Mouse (Mus musculus): ENCODE measurements around the gene Rnf208. TPM values are rescaled to one million over a fixed set of nuclear protein-coding genes. Genes with fewer than 3 reads are reported as not detected.

Gene Rnf208
- total and polyA plus RNA-seq, 2 experiments from 2014 or later = 77.6 to 205 TPM

GRCm38 (mm10) chr2:25264851-25265250, 22.8 kb downstream of the Rnf208 start:
- H3K27me3 ChIP-seq (ENCODE audit: insufficient read depth, low read length) = no peaks in the 10 kb centered on the region
- peaks cover 33% of the 10 kb centered on the region for H3K4me1 ChIP-seq (ENCODE audit: insufficient read depth)
- H3K27ac ChIP-seq (ENCODE audit: low read depth, low read length) = no peak overlapping the region
- 51% methylated on average over 3 of the region's 3 CpGs for WGBS
- ATAC-seq (no peak), DNase-seq (no peak)
- no peak for TF ChIP-seq CTCF (IDR thresholded peaks at IDR 0.05; ENCODE audit: low read depth)
- H3K9me3 ChIP-seq (ENCODE audit: low read length) = no peaks in the 10 kb centered on the region
- H3K4me2 ChIP-seq (ENCODE audit: low read depth) = peak overlapping the region; percentile 91
- H3K4me3 ChIP-seq (ENCODE audit: low read depth, low read length) = no peak overlapping the region
- no peak overlapping the region; the same call in 1 of the 2 replicates for H3K9ac ChIP-seq
- peaks cover 13% of the 10 kb centered on the region for H3K36me3 ChIP-seq (ENCODE audit: insufficient read depth)

DNA sequence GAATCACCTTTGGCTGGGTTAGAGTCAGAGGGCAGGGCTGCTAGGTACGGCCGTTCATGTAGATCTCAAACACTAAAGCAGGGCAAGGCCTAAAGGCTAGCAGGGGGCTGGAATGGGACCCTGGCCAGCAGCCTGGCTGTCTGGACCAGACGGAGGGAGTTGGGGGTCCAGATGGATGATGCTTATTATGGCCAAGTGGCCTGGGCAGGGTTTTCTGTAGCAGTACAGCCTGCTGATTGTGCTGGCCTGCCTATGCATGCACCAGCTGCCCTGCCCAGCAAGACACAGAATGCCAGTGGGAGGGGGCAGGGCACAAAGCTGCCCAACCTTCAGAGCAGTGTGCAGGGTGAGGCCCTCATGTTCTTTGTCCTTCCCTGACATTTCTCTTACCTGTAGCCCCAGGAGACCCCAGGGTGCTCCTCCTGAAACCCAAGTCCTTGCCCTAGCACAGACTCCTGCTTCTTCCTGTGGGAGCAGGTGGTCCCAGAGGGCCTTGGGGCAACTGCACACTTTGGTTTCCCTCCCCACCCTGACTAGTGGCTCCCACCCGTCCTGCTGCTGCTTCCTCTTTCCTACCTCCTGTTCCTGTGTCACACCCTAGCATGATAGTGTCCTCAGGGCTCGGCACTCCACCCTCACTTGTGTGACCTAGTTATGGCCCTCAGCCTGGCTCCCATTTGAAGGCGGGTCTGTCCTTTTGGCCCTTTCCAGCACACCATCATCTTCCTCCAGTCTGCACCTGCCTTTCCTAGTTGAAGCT, 24.0 kb downstream of the Rnf208 start:
- 51% methylated on average over 6 of the region's 6 CpGs for WGBS
- H3K36me3 ChIP-seq (ENCODE audit: insufficient read depth) = peaks cover 25% of the 10 kb centered on the region
- peak overlapping the region; percentile 35 for H3K9ac ChIP-seq
- no peak for TF ChIP-seq CTCF (IDR thresholded peaks at IDR 0.05; ENCODE audit: low read depth)
- no peak for ATAC-seq
- H3K4me1 ChIP-seq (ENCODE audit: insufficient read depth) = peaks cover 36% of the 10 kb centered on the region
- peak overlapping the region; percentile 16; the same call in 1 of the 2 replicates for H3K27ac ChIP-seq (ENCODE audit: low read depth, low read length)
- H3K4me2 ChIP-seq (ENCODE audit: low read depth) = peak overlapping the region; percentile 35
- DNase-seq = no peak
- no peaks in the 10 kb centered on the region for H3K27me3 ChIP-seq (ENCODE audit: insufficient read depth, low read length)
- no peaks in the 10 kb centered on the region for H3K9me3 ChIP-seq (ENCODE audit: low read length)
- 0 out of 2 replicates have a peak overlapping the region, but pooled peaks have one; percentile 5 for H3K4me3 ChIP-seq (ENCODE audit: low read depth, low read length)

DNA sequence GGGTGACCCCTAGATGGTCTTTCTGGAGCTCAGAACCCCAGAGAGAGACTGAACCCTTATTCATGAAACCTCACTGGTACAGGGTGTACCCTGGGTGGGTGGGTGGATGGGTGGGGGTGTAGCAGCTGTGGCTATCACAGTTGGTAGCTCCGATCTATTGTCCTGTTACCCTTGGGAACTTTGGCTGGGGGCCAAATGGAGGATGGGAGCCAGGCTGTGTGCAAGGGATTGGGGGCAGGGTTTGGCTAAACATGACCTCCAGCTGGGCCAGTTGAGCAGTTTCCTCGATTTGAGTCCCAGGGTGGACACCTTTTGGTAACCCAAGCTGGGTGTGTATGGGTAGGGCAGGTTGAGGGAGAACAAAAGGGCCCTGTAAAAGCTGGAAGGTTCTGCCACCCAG, 24.7 kb downstream of the Rnf208 start:
- no peaks in the 10 kb centered on the region for H3K27me3 ChIP-seq (ENCODE audit: insufficient read depth, low read length)
- no peaks in the 10 kb centered on the region for H3K9me3 ChIP-seq (ENCODE audit: low read length)
- TF ChIP-seq CTCF (IDR thresholded peaks at IDR 0.05; ENCODE audit: low read depth) = no peak
- H3K27ac ChIP-seq (ENCODE audit: low read depth, low read length) = 0 out of 2 replicates have a peak overlapping the region, but pooled peaks have one; percentile 16
- peak overlapping the region; percentile 35 for H3K4me2 ChIP-seq (ENCODE audit: low read depth)
- H3K4me1 ChIP-seq (ENCODE audit: insufficient read depth) = peaks cover 42% of the 10 kb centered on the region
- H3K9ac ChIP-seq = no peak overlapping the region
- ATAC-seq = no peak
- 22% methylated on average over 2 of the region's 2 CpGs for WGBS
- H3K4me3 ChIP-seq (ENCODE audit: low read depth, low read length) = no peak overlapping the region
- peaks cover 25% of the 10 kb centered on the region for H3K36me3 ChIP-seq (ENCODE audit: insufficient read depth)
- no peak for DNase-seq

- DNase-seq (no peak), ATAC-seq (no peak)
- H3K4me1 ChIP-seq (ENCODE audit: insufficient read depth) = peaks cover 42% of the 10 kb centered on the region
- H3K4me2 ChIP-seq (ENCODE audit: low read depth) = 0 out of 2 replicates have a peak overlapping the region, but pooled peaks have one; percentile 35
- H3K9ac ChIP-seq = no peak overlapping the region
- H3K9me3 ChIP-seq (ENCODE audit: low read length) = no peaks in the 10 kb centered on the region
- TF ChIP-seq CTCF (IDR thresholded peaks at IDR 0.05; ENCODE audit: low read depth) = no peak
- no peak overlapping the region for H3K4me3 ChIP-seq (ENCODE audit: low read depth, low read length)
- peaks cover 25% of the 10 kb centered on the region for H3K36me3 ChIP-seq (ENCODE audit: insufficient read depth)
- no peak overlapping the region for H3K27ac ChIP-seq (ENCODE audit: low read depth, low read length)
- no peaks in the 10 kb centered on the region for H3K27me3 ChIP-seq (ENCODE audit: insufficient read depth, low read length)
These were observed 25.2 kb downstream of the Rnf208 start for GRCm38 (mm10) chr2:25267241-25267640.

DNA sequence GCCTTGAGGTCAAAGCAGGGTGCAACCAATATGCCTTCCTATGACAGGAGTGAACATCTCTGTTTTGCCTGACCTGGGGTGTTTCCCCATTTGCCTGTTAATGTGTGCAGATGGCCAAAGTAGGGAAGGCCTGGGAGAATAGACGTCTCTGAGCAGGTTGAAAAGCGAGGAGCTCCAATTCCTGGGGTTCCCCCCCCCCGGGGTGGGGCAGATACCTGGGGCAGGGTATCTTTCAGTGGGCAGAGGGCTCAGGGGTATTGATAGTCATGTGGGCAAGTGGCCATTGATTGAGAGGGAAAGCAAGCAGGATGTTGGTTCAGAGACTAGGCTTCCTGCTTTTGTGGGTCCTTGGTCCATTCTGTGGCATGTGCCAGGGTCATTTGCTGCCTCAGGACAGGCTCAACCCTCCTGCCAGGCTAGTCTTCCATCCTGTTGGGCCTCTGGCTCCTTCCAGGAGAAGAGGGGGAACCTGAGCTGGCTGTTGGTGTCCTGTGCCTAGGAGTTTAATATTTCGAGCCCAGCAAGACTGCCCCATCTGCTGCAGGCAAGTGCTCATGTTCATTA, 25.8 kb downstream of the Rnf208 start:
- peaks cover 42% of the 10 kb centered on the region for H3K4me1 ChIP-seq (ENCODE audit: insufficient read depth)
- ATAC-seq (no peak), DNase-seq (no peak)
- no peaks in the 10 kb centered on the region for H3K9me3 ChIP-seq (ENCODE audit: low read length)
- H3K27me3 ChIP-seq (ENCODE audit: insufficient read depth, low read length) = no peaks in the 10 kb centered on the region
- peaks cover 25% of the 10 kb centered on the region for H3K36me3 ChIP-seq (ENCODE audit: insufficient read depth)
- H3K4me3 ChIP-seq (ENCODE audit: low read depth, low read length) = no peak overlapping the region
- no peak overlapping the region for H3K9ac ChIP-seq
- TF ChIP-seq CTCF (IDR thresholded peaks at IDR 0.05; ENCODE audit: low read depth) = no peak
- H3K27ac ChIP-seq (ENCODE audit: low read depth, low read length) = no peak overlapping the region
- no peak overlapping the region for H3K4me2 ChIP-seq (ENCODE audit: low read depth)
- 78% methylated on average over 4 of the region's 4 CpGs for WGBS

GRCm38 (mm10) chr2:25271827-25272511, 29.9 kb downstream of the Rnf208 start, which contains the start of the genes Ssna1 and Anapc2:
Gene Ssna1, minus strand, starts transcription at chr2:25272438.
Gene Anapc2, plus strand, starts transcription at chr2:25272478.
- WGBS = under 1% methylated on average over 51 of the region's 55 CpGs
- H3K27ac ChIP-seq (ENCODE audit: low read depth, low read length) = peak within 1 kb of the TSS; percentile 70
- peak within 1 kb of the TSS; percentile 92 for H3K4me3 ChIP-seq (ENCODE audit: low read depth, low read length)
- H3K9me3 ChIP-seq (ENCODE audit: low read length) = no peaks in the 10 kb centered on the region
- DNase-seq (peak; percentile 99), ATAC-seq (peak; percentile 98)
- peaks cover 54% of the 10 kb centered on the region for H3K36me3 ChIP-seq (ENCODE audit: insufficient read depth)
- H3K9ac ChIP-seq = peak within 1 kb of the TSS; percentile 81
- H3K4me1 ChIP-seq (ENCODE audit: insufficient read depth) = peaks cover 19% of the 10 kb centered on the region
- peak within 1 kb of the TSS; percentile 97 for H3K4me2 ChIP-seq (ENCODE audit: low read depth)
- TF ChIP-seq CTCF (IDR thresholded peaks at IDR 0.05; ENCODE audit: low read depth) = peak; percentile 43
- no peaks in the 10 kb centered on the region for H3K27me3 ChIP-seq (ENCODE audit: insufficient read depth, low read length)
